26 mouse cellular contexts compared by ENCODE assay signal in the genomic region with DNA sequence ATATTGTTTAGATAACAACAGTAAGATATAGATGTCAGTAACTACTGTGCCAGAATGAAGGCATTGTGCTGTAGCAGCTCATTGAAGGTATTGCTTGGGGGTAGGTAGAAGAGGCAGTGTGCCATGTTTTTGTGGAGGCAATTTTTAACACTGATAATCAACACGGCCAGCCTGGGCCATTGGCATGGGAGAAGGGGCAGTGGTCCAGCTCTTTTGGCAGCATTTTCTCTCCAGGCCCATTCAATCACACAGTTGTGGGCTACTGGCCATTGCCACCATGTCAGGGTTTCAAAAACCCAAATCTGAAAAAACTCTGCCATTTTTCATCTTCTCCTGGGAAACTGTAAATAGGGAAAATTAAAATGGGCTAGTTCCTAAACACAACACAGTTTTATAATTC.
DNase-seq lines count a peak whose midpoint lies in the region; ATAC-seq lines count a peak whose summit lies in the region.
"Had no signal": no experiment of that assay in that cellular context is flagged by ENCODE, and none has a peak within 500 bp of the region (broad histone marks: within the 10 kb centered on the region; RNA-seq: fewer than 3 reads in every experiment).

No protein-coding gene starts in this region.

- no peak overlapping the region for H3K9ac ChIP-seq in hindbrain, embryonic 16.5 days (ENCODE audit: low read depth, low read length)
- H3K9ac ChIP-seq in hindbrain, embryonic 11.5 days (ENCODE audit: low read depth, low read length), result no peak overlapping the region
- H3K9ac ChIP-seq: embryonic facial prominence, embryonic 15.5 days; forebrain, postnatal 0 days; liver, embryonic 15.5 days; lung, embryonic 15.5 days; stomach, embryonic 15.5 days had no signal

- H3K4me3 ChIP-seq in hindbrain, embryonic 16.5 days (ENCODE audit: low read length), result no peak overlapping the region
- no peak overlapping the region for H3K4me3 ChIP-seq in hindbrain, embryonic 11.5 days (ENCODE audit: low read depth, low read length)
- H3K4me3 ChIP-seq: embryonic facial prominence, embryonic 15.5 days; hindbrain, embryonic 10.5 days; left cerebral cortex, adult 2 months; limb, embryonic 10.5 days; liver, embryonic 15.5 days; lung, embryonic 15.5 days; stomach, embryonic 15.5 days had no signal

- WGBS in hindbrain, embryonic 16.5 days, result 57% methylated on average over 1 of the region's 1 CpGs
- 100% methylated on average over 1 of the region's 1 CpGs for WGBS in hindbrain, embryonic 11.5 days

- H3K27ac ChIP-seq in hindbrain, embryonic 16.5 days (ENCODE audit: low read depth, low read length), result no peak overlapping the region
- H3K27ac ChIP-seq in hindbrain, embryonic 11.5 days (ENCODE audit: low read depth, low read length), result no peak overlapping the region
- H3K27ac ChIP-seq: embryonic facial prominence, embryonic 15.5 days; hindbrain, embryonic 10.5 days; left cerebral cortex, adult 2 months; limb, embryonic 10.5 days; liver, embryonic 15.5 days; lung, embryonic 15.5 days; stomach, embryonic 15.5 days had no signal

- ATAC-seq in hindbrain, embryonic 16.5 days, result 0 out of 2 replicates have a peak, but pooled peaks have one; percentile 56
- ATAC-seq in hindbrain, embryonic 11.5 days (ENCODE audit: low FRiP score), result no peak
- no peak for ATAC-seq in erythroblast, adult 5-6 weeks (replicated peaks; ENCODE audit: low FRiP score, poor library complexity, severe bottlenecking)
- ATAC-seq: CD4-positive, CD25-positive, alpha-beta regulatory T cell, adult 4 months; forebrain, postnatal 0 days; inflammation-experienced regulatory T-cells, adult 6 months; midbrain, embryonic 16.5 days had no signal

- no peaks in the 10 kb centered on the region for H3K36me3 ChIP-seq in hindbrain, embryonic 16.5 days (ENCODE audit: control insufficient read depth, insufficient read depth, low read length)
- H3K36me3 ChIP-seq in hindbrain, embryonic 11.5 days (ENCODE audit: control insufficient read depth, insufficient read depth, low read length), result no peaks in the 10 kb centered on the region
- H3K36me3 ChIP-seq: embryonic facial prominence, embryonic 15.5 days; hindbrain, embryonic 10.5 days; limb, embryonic 10.5 days; liver, embryonic 15.5 days; lung, embryonic 15.5 days; stomach, embryonic 15.5 days had no signal

- H3K27me3 ChIP-seq in hindbrain, embryonic 16.5 days (replicated peaks; ENCODE audit: control insufficient read depth, insufficient read depth, low read length), result no peaks in the 10 kb centered on the region
- no peaks in the 10 kb centered on the region for H3K27me3 ChIP-seq in hindbrain, embryonic 11.5 days (ENCODE audit: control insufficient read depth, insufficient read depth, low read length)
- H3K27me3 ChIP-seq: embryonic facial prominence, embryonic 15.5 days; liver, embryonic 15.5 days; lung, embryonic 15.5 days; stomach, embryonic 15.5 days had no signal

- no peaks in the 10 kb centered on the region for H3K4me1 ChIP-seq in hindbrain, embryonic 16.5 days (ENCODE audit: control insufficient read depth, insufficient read depth, low read depth, low read length)
- no peaks in the 10 kb centered on the region for H3K4me1 ChIP-seq in hindbrain, embryonic 11.5 days (replicated peaks; ENCODE audit: control insufficient read depth, insufficient read depth, low read length)
- H3K4me1 ChIP-seq: embryonic facial prominence, embryonic 15.5 days; hindbrain, embryonic 10.5 days; limb, embryonic 10.5 days; liver, embryonic 15.5 days; lung, embryonic 15.5 days; stomach, embryonic 15.5 days had no signal

- no peak for DNase-seq in hindbrain, embryonic 11.5 days (ENCODE audit: low spot score)
- peak; percentile 1 for DNase-seq in right cerebral cortex, adult 18-20 months
- no peak for DNase-seq in right cerebral cortex, postnatal 25 days
- peak; percentile 7 for DNase-seq in cerebellum, adult 8-10 months
- peak; percentile 37 to 56 for DNase-seq in layer of hippocampus, postnatal 10 days (ENCODE audit: low spot score in 2 of 2)
- no peak for DNase-seq in kidney, postnatal 25 days
- DNase-seq: adrenal gland, postnatal 14 days; forebrain, postnatal 0 days; gastrocnemius, postnatal 14 days; heart, adult 11 months; kidney, adult 18-20 months; liver; lung, postnatal 36 days had no signal

- no peak overlapping the region for H3K4me2 ChIP-seq in hindbrain, embryonic 16.5 days (ENCODE audit: low read length)
- H3K4me2 ChIP-seq in hindbrain, embryonic 11.5 days (replicated peaks; ENCODE audit: low read depth, low read length), result no peak overlapping the region
- H3K4me2 ChIP-seq: embryonic facial prominence, embryonic 15.5 days; heart, embryonic 11.5 days; liver, embryonic 15.5 days; lung, embryonic 15.5 days; stomach, embryonic 15.5 days had no signal

- H3K9me3 ChIP-seq in hindbrain, embryonic 16.5 days (ENCODE audit: control insufficient read depth, low read length), result no peaks in the 10 kb centered on the region
- H3K9me3 ChIP-seq in hindbrain, embryonic 11.5 days (ENCODE audit: control insufficient read depth, low read length), result no peaks in the 10 kb centered on the region
- H3K9me3 ChIP-seq: embryonic facial prominence, embryonic 15.5 days; hindbrain, embryonic 10.5 days; limb, embryonic 10.5 days; liver, embryonic 15.5 days; lung, embryonic 15.5 days; stomach, embryonic 15.5 days had no signal

Comparison
In these comparisons a context has a peak if more than half of its experiments do, and no peak if none do; other contexts are left out.
1. DNase-seq: peak in right cerebral cortex, adult 18-20 months (single experiment), cerebellum, adult 8-10 months (single experiment) and layer of hippocampus, postnatal 10 days (2 of 2); none in hindbrain, embryonic 11.5 days (single experiment), right cerebral cortex, postnatal 25 days (single experiment) and kidney, postnatal 25 days (0 of 2).